Mouse (Mus musculus) frontal cortex, adult 2 months (tissue): ENCODE results near the gene Usp12. TPM values are rescaled to one million over a fixed set of nuclear protein-coding genes. Genes with fewer than 3 reads are reported as not detected.

ENCODE experiments used
- DNase-seq, 2 experiments: peaks; one replicate each; pipeline ENCODE4 v3.0.0; 2022; ENCODE audit warnings: low spot score in 1 of 2; ENCODE audit errors: extremely low spot score in 1 of 2
- polyA plus RNA-seq: library from polyadenylated mRNA; depleted of rRNA; stranded (reverse); fragments of >200 nt; gene quantifications from 2 replicates; pipeline ENCODE4 v1.2.3, GENCODE M21; 2012; rRNA removed

Usp12 gene
- polyA plus RNA-seq, 1 experiment, result 35.9 TPM

DNA sequence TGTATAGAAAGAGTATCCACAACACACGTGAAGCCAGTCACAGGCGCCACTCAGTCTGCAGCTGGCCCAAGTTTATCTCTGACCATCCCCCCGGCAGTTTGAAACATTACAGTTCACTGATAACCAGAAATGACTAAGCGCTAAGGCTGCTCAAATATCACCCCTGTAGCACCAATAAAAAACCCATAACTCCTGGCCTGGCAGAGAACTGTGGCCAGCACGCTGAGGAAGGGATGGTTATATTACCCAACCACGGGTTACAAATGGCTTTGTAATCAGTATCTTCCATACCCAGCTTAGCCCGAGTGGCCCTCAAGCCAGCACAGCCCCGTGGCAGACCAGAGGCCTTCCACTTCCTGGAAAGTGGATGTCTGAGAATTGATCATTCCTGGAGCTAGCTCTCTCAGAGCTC lies 91.1 kb downstream of the Usp12 start:
- no peak for DNase-seq

DNA sequence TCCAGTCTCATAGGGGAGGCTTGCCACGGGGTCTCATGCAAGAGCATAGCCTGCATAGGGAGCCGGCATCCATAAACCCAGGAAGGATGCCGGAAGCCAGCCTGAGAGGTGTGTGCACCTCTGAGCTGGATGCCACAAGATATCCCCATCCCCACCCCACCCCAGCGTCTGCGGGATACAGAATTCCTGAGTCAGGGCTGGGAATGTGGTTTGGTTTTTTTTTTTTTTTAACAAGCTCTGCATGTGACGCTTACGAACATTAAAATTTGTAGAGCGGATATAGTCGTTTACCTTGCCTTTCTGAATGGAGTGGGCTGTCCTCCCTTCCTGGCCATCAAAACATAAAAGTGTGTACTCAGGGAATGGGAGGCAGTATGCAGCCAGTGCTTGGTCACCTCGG lies 94.7 kb downstream of the Usp12 start:
- no peak for DNase-seq

DNA sequence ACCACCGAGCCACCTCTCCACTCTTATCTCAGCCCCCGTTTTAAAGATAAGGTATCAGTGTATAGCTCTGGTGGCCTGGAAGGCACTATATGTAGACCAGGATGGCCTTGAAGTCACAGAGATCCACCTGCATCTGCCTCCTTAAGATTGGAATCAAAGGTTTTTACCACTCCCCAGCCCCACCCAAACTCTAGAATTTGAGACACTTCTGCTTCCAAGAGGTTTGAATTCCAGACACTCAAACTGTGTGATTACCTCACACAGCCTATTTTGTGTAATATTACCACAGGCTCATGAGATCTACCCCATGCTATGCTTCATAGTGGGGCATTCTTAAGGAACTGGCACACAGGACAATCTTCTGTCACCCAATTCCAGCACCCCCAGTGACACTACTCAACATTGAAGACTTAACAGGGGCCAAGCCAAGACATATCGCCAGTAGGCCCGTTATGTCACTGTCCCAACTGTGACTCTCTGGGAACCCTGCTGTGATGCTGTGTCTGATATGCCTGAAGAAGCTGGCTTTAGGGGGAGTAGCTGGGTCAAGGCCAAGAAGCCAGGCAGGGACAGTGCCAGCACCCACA lies 95.3 kb downstream of the Usp12 start:
- DNase-seq, result no peak

DNA sequence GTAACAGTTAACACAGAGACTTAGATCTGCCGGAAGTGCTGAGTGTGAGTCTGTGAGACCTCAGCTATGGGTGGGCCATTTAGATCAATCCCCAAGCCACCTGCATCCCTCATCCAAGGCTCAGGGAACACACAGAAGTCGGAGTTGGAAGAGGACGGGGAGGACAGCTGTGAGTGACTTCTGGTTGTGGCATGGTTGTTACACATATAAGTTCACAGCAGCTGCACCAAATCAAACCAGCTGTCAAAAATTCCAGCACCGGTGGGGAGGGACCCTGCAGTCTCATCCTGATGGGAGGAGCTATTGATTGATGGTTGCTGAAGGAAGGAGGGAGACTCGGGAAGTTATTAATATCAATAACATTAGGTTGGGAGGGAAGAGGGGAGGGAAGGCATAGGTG lies 99.3 kb downstream of the Usp12 start:
- DNase-seq, result no peak

DNA sequence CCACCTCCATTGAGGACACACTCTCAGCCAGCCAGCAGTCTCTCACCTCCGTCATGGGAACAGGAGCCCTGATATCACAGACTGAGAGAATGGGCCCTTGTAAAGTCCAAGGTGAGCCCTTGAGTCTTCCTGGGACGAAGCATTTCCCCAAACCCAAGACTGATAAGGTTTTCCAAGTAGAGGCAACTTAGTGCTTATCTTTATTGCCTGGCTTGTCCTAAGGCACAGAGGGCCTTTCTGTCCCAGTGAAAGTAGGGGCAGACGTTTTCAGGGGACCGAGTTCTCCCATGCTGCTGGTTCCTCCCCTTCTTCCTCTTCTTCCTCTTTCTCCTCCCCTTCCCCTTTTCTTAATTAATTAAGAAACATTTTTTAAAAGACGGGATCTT lies 101.8 kb downstream of the Usp12 start:
- no peak for DNase-seq

DNA sequence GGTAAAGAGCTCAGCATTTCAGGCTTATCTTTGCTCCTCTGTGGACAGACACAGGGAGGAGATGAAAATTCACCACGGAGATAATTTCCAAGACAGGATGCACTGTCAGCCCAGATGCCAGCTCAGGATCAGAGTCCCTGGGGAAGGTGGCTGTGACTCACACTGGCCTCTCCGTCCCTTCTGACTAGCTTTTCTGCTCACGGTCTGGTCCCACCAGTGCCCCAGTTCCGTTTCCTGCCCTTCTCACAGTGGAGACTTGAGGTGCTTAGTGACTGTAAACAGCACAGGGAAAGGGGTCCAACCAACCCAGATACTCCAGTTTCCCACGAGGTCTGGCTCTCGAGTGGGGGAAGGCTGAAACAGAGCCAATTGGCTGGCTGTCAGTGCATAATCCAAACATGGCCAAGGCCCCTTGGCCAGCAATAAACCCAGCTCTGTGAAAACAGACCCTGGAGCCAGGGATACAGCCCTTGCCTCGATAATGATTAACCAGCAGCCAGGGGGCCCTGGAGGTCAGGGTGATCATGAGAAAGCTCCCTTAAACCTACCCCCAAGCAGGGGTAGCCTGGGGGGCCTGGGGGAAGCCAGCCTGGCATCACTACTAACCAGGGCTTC lies 102.3 kb downstream of the Usp12 start:
- peak in 1 of 2 experiments; percentile 39 for DNase-seq

DNA sequence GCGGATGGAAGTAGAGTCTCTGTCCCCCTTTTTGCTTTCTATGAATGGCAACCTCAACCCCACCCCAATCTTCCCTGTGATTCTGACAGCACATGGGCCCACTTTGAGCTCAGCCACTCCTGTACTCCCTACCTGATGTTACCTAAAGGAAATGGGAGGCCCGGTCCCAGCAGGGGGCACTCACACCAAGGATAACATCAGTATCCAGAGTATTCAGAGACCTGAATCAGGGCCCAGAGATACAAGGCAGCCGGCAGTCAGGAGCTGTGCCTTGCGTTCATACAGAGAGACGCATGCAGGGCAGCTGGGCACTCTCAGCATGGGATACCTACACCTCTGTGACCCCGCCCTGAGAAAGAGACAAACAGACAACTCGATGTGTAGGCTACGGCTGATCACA lies 103.1 kb downstream of the Usp12 start:
- DNase-seq, result no peak

DNA sequence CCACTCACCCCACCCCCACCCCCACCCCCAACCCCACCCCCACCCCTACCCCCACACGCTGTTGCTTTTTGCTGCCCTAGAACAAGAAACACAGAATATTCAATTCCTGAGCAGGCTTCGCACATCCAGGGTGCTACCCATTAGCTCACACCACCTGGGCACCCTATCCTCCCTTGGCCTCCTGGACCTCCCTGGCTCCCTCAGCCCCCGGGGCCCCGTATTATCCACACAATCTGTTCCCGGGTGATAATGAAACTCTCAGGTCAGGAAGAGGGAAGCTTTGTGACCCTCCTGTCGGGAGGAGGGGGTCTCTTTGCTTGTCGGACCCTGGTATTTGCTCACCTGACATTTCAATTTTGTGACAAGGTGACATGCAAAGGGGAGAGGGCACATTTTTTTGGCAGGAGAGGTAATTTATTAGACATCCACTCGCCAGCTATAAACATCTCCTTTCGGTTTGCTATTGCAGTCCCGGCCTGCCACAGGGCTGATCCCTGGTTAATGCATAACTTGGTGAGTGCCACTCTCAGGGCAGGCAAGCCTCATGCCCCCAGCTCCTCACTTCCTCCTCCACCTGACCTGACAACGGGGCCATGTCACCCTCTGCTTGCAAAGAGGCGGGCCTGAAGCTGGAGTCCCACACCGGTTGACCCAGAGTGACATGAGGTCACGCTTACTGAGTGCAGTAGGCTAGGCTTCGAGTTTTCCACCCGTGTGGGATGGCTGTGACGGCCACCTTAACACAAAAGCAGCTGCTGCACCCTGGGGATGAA lies 107.1 kb downstream of the Usp12 start:
- no peak for DNase-seq

DNA sequence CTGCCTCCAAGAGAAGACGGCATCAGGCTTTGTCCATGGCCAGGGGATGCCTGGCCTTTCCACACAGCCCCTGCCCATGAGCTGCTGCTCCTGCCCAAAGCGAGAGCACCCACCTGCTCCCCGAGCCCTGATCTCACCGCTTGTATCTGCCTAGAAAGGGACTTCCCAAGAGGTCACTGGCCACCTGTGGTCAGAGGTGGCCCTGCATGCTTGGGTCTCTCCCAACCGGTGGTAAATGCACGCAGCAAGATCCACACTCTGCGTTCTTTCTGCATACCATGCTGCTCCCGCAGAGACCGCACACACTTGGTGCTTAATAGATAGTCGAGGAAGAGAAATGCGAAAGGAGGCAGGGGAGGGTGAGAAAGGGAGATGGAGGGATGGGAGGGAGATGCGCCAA lies 107.9 kb downstream of the Usp12 start:
- no peak for DNase-seq

Other genes with a start within 250 kb of the Usp12 start
- gene Gm3415, start 238.9 kb downstream of the Usp12 start, polyA plus RNA-seq, result not detected in 2 replicates
- gene Gpr12, start 209.8 kb downstream of the Usp12 start, polyA plus RNA-seq, result 26.7 and 27.5 TPM in 2 replicates
- 452 and 463 TPM in 2 replicates for gene Rpl21, start 37.9 kb upstream of the Usp12 start, polyA plus RNA-seq
- gene Rasl11a, start 50.1 kb upstream of the Usp12 start, polyA plus RNA-seq, result 6.2 and 6.9 TPM in 2 replicates
- gene Gtf3a, start 153.7 kb upstream of the Usp12 start, polyA plus RNA-seq, result 48.2 and 55.2 TPM in 2 replicates
- gene Mtif3, start 168.8 kb upstream of the Usp12 start, polyA plus RNA-seq, result 22.0 and 22.7 TPM in 2 replicates